Mouse (Mus musculus) heart, adult 9 months (tissue): ENCODE measurements at regions not wholly inside any gene's neighbourhood (a gene's known extent, or its start where the extent isn't known, plus 50 kb on each side); places are given as distances from the start of the nearest gene placed in this dataset.

Experiments used
- DNase-seq, 2 experiments: peaks; one replicate each; pipeline ENCODE4 v3.0.0; 2022; ENCODE audit warnings: low spot score in 2 of 2

GRCm38 (mm10) chr10:67439042-67439635 lies 96.1 kb upstream of the Egr2 start:
- no peak for DNase-seq

- DNase-seq: no peak
Observed at GRCm38 (mm10) chr10:67439844-67440243, 95.4 kb upstream of the Egr2 start.

GRCm38 (mm10) chr10:67441243-67441642 lies 94.0 kb upstream of the Egr2 start:
- no peak for DNase-seq

GRCm38 (mm10) chr10:67448875-67449274 lies 86.4 kb upstream of the Egr2 start:
- DNase-seq: no peak

- no peak for DNase-seq
Observed at GRCm38 (mm10) chr10:67454149-67454548, 81.1 kb upstream of the Egr2 start.

GRCm38 (mm10) chr10:67458447-67459272 lies 76.6 kb upstream of the Egr2 start:
- DNase-seq: no peak

- no peak for DNase-seq
Observed at GRCm38 (mm10) chr10:67461321-67461720, 74.0 kb upstream of the Egr2 start.

GRCm38 (mm10) chr10:67461862-67462261 lies 73.4 kb upstream of the Egr2 start:
- DNase-seq: no peak

- DNase-seq: no peak
Observed at GRCm38 (mm10) chr10:67468724-67469123, 66.6 kb upstream of the Egr2 start.

- no peak for DNase-seq
Observed at GRCm38 (mm10) chr10:67473016-67473415, 62.3 kb upstream of the Egr2 start.

- no peak for DNase-seq
Observed at GRCm38 (mm10) chr10:67474336-67474735, 60.9 kb upstream of the Egr2 start.

- DNase-seq: no peak
Observed at GRCm38 (mm10) chr10:67482268-67482667, 53.0 kb upstream of the Egr2 start.

- no peak for DNase-seq
Observed at GRCm38 (mm10) chr10:67483371-67483770, 51.9 kb upstream of the Egr2 start.

- DNase-seq: no peak
Observed at GRCm38 (mm10) chr10:67484091-67484745, 51.1 kb upstream of the Egr2 start.
